Mouse (Mus musculus) Patski (cell line): Measurements from ENCODE around the gene Zbtb7b. TPM values are rescaled to one million over a fixed set of nuclear protein-coding genes. Genes with fewer than 3 reads are reported as not detected.

Experiments
- ATAC-seq: fragments of 100-300 bp; one replicate; pipeline ENCODE4 v1.8.0; 2021
- CTCF ChIA-PET: fragments of 350-600 bp; sonication (Branson Sonifier 250); formaldehyde crosslinking; loops from one replicate; lab custom pipeline; 2022; ENCODE audit warnings: inconsistent platforms; lab: Charles Lee
- POLR2A ChIA-PET: fragments of 350-600 bp; sonication (Branson Sonifier 250); formaldehyde crosslinking; loops from one replicate; lab custom pipeline; 2022; ENCODE audit warnings: antibody characterized with exemption, inconsistent platforms; lab: Charles Lee
- DNase-seq: peaks from one replicate; pipeline ENCODE4 v3.0.0-alpha.2; 2011; ENCODE audit warnings: low read depth, low spot score
- H3K27me3 ChIP-seq: fragments of 371-371 bp; one replicate; pipeline ENCODE4 v1.5.1; 2021
- CTCF ChIP-seq: fragments of 100-300 bp; IDR thresholded peaks from one replicate; pipeline ENCODE4 v1.5.1; 2021
- in situ Hi-C: fragments of 300-500 bp; cut with MboI; formaldehyde crosslinking; loops from 3 replicates; pipeline ENCODE4 v1.11.1; 2018; ENCODE audit warnings: low pct_unique_long_range_greater_than_20kb, mixed read lengths
- polyA plus RNA-seq: library from polyadenylated mRNA; unstranded; gene quantifications from one replicate; pipeline ENCODE4 v1.2.3, GENCODE M21; 2021

Gene Zbtb7b
- polyA plus RNA-seq, 1 experiment from 2014 or later, result 73.7 TPM

DNA sequence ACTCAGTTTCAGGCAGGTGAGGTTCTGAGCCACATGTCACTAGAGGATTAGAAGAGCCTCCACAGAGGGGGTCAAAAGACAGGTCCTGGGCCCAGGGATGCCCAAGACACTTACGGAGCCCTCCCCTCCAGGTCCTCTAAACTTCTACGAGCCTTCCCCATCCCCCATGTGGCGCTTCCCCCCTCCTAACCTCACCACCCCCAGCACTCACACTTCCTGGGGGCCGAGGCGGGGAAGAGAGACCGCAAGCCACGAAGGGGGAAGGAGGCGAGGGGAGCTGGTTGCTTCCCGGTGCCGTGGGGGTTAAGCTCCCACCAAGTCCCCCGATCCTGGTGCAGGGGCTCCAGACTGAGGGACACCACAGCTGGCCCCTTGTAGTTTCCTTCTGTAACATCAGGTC, 9.1 kb downstream of the Zbtb7b start:
- DNase-seq, result no peak
- ATAC-seq, result no peak
- in situ Hi-C loops, result no loop called here

DNA sequence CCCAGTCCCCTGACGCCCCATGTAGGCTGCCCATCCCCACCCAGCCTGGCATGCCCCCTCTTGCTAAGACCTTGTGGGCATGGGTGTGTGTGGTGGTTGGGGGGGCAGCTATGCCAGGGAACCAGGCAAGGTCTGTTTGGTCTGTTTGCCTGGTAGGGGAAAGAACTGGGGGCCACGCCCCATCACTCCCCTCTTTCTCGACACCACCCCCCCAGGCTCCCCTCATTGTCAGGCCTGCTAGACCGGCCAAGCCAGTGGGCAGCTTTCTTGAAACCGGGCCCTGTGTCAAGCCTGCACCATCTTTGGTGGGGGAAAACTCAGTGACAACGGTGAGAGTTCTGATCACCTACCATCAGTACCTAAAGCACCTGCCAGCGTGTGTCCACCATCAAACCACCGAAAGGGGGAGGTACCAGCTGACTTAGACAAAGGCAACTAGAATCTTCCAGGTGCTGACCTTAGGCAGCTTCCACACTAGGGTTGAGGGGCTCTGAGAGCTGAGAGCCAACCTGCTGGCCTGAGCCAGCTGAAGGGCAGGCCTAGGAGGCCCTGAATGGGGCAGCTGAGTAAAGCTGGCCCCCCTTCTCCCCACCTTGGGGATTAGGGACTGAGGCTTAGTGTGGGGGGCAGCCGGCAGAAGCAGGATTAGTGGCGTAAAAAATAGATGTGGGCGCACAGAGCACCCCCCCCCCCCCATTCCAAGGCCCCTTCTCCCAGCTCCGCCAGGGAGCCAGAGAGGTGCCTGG, 10.1 kb downstream of the Zbtb7b start:
- DNase-seq, result no peak
- in situ Hi-C loops, result no loop called here
- ATAC-seq, result no peak
- ChIA-PET CTCF (interaction anchor here (1.2 kb wide), 1 partner anchor 30 kb away, joined by 3 read pairs; no protein-coding TSS in a partner anchor), POLR2A (interaction anchor here (0.9 kb wide), 1 partner anchor 36 kb away, joined by 3 read pairs; no protein-coding TSS in a partner anchor)
- TF ChIP-seq CTCF, result no peak
- no peaks in the 10 kb centered on the region for H3K27me3 ChIP-seq

More for the DNA sequence above, 9.1 kb downstream of the Zbtb7b start:
- ChIA-PET POLR2A (no interaction called here), CTCF (no interaction called here)
- H3K27me3 ChIP-seq, result no peaks in the 10 kb centered on the region
- TF ChIP-seq CTCF, result no peak

DNA sequence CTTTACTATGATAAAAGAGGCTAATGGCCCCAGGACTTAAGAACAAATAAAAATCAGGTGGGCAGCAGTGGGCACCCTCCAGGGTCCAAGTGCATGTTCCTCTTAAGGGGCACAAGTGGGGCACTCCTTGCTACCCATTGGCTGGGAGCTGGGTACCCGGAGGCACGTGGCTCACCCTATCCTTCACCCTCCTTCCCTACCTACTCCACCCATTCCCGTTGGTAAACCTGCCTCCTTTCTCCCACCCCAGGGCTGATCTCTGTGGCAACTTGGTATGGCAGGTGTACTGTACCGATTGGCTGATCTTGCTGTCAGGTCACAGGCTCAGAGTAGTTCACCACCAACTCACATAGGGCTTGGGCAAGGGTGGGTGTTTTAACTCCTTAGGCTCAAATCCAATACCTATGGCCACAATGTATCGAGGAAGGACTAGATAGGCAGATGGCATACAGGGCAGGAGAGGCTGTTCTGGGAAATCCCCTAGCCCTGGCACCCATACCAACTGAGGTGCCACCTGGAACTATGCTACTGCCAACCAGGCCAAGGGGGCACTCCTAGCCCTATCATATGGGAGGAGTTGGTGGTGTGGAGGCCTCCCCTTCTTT, 10.8 kb downstream of the Zbtb7b start:
- ChIA-PET CTCF (interaction anchor here (1.2 to 1.5 kb wide), 3 partner anchors 11 to 29 kb away, joined by 3 read pairs; no protein-coding TSS in a partner anchor), POLR2A (interaction anchor here (0.9 kb wide), 1 partner anchor 10 kb away, joined by 3 read pairs; no protein-coding TSS in a partner anchor)
- DNase-seq (no peak), ATAC-seq (no peak)
- TF ChIP-seq CTCF, result no peak
- in situ Hi-C loops, result no loop called here
- no peaks in the 10 kb centered on the region for H3K27me3 ChIP-seq

GRCm38 (mm10) chr3:89382950-89383349, 11.6 kb downstream of the Zbtb7b start:
- in situ Hi-C loops, result no loop called here
- H3K27me3 ChIP-seq, result no peaks in the 10 kb centered on the region
- no peak for ATAC-seq
- ChIA-PET POLR2A (interaction anchor here (0.9 kb wide), 2 partner anchors 10 to 35 kb away, joined by 3 to 4 read pairs; partner anchors contain the start of genes Cks1b and Shc1), CTCF (interaction anchor here (1.2 to 1.7 kb wide), 5 partner anchors 10 to 43 kb away, joined by 3 to 5 read pairs (median 3); no protein-coding TSS in a partner anchor)
- no peak for TF ChIP-seq CTCF
- DNase-seq, result no peak

GRCm38 (mm10) chr3:89382033-89382882, 12.3 kb downstream of the Zbtb7b start:
- in situ Hi-C loops, result no loop called here
- DNase-seq (no peak), ATAC-seq (no peak)
- TF ChIP-seq CTCF, result no peak
- CTCF ChIA-PET, result interaction anchor here (1.2 to 2.1 kb wide), 6 partner anchors 9 to 42 kb away, joined by 3 to 6 read pairs (median 4); no protein-coding TSS in a partner anchor
- no peaks in the 10 kb centered on the region for H3K27me3 ChIP-seq
- POLR2A ChIA-PET, result interaction anchor here (0.9 to 1.4 kb wide), 2 partner anchors 8 to 36 kb away, joined by 3 to 4 read pairs; partner anchors contain the start of genes Cks1b and Shc1

GRCm38 (mm10) chr3:89381233-89381632, 13.3 kb downstream of the Zbtb7b start:
- CTCF ChIA-PET, result interaction anchor here (1.5 to 2.1 kb wide), 3 partner anchors 10 to 27 kb away, joined by 3 to 6 read pairs (median 4); no protein-coding TSS in a partner anchor

GRCm38 (mm10) chr3:89380711-89381110, 13.9 kb downstream of the Zbtb7b start:
- CTCF ChIA-PET, result interaction anchor here (1.1 to 2.1 kb wide), 4 partner anchors 8 to 68 kb away, joined by 3 to 6 read pairs (median 4); no protein-coding TSS in a partner anchor
- DNase-seq (no peak), ATAC-seq (no peak)
- in situ Hi-C loops, result no loop called here
- TF ChIP-seq CTCF, result no peak
- no peaks in the 10 kb centered on the region for H3K27me3 ChIP-seq
- POLR2A ChIA-PET, result interaction anchor here (0.7 kb wide), 1 partner anchor 45 kb away, joined by 3 read pairs; no protein-coding TSS in a partner anchor

More at GRCm38 (mm10) chr3:89381233-89381632, 13.3 kb downstream of the Zbtb7b start:
- POLR2A ChIA-PET, result interaction anchor here (0.7 to 1.4 kb wide), 2 partner anchors 9 to 46 kb away, joined by 3 read pairs; no protein-coding TSS in a partner anchor
- ATAC-seq (no peak), DNase-seq (no peak)
- H3K27me3 ChIP-seq, result no peaks in the 10 kb centered on the region
- TF ChIP-seq CTCF, result no peak
- in situ Hi-C loops, result no loop called here

- in situ Hi-C loops, result no loop called here
Observed at GRCm38 (mm10) chr3:89380291-89380690, 14.3 kb downstream of the Zbtb7b start.

GRCm38 (mm10) chr3:89379388-89380131, 15.0 kb downstream of the Zbtb7b start:
- ATAC-seq (no peak), DNase-seq (no peak)
- POLR2A ChIA-PET, result no interaction called here
- no peaks in the 10 kb centered on the region for H3K27me3 ChIP-seq
- TF ChIP-seq CTCF, result no peak
- CTCF ChIA-PET, result interaction anchor here (0.7 to 1.9 kb wide), 5 partner anchors 10 to 70 kb away, joined by 3 to 11 read pairs (median 4); no protein-coding TSS in a partner anchor
- in situ Hi-C loops, result no loop called here

More at GRCm38 (mm10) chr3:89380291-89380690, 14.3 kb downstream of the Zbtb7b start:
- ChIA-PET CTCF (interaction anchor here (0.7 to 1.7 kb wide), 4 partner anchors 9 to 69 kb away, joined by 3 to 4 read pairs (median 4); no protein-coding TSS in a partner anchor), POLR2A (no interaction called here)
- DNase-seq (no peak), ATAC-seq (no peak)
- no peak for TF ChIP-seq CTCF
- no peaks in the 10 kb centered on the region for H3K27me3 ChIP-seq
